Mouse (Mus musculus): ENCODE results near the gene Asb5. TPM values are rescaled to one million over a fixed set of nuclear protein-coding genes. Genes with fewer than 3 reads are reported as not detected.

The Asb5 gene
- total RNA-seq, 2 experiments from 2014 or later: not detected

Other genes with a start within 250 kb of the Asb5 start
- gene Spcs3, start 418 bp downstream of the Asb5 start, total RNA-seq (2015): 117 and 126 TPM in 2 replicates
- 86.8 and 99.4 TPM in 2 replicates for gene Spcs3, start 418 bp downstream of the Asb5 start, total RNA-seq (2017)
- gene Spata4, start 71.2 kb downstream of the Asb5 start, total RNA-seq (2015): 0.22 TPM in 1 of 2 replicates, not detected in the other
- gene Spata4, start 71.2 kb downstream of the Asb5 start, total RNA-seq (2017): not detected in 2 replicates